Mouse (Mus musculus) activated CD4-positive, CD25-positive, alpha-beta regulatory T cell, adult 4 months (primary cell): ENCODE measurements around the gene Casz1. TPM values are rescaled to one million over a fixed set of nuclear protein-coding genes. Genes with fewer than 3 reads are reported as not detected.

Experiments used
- ATAC-seq: one replicate; pipeline ENCODE4 v1.8.0; 2017
- polyA plus RNA-seq, 2 experiments: library from polyadenylated mRNA; unstranded; fragments of 100-300 nt; shearing (Covaris generic); gene quantifications; one replicate each; pipeline ENCODE4 v1.2.1; 2017

Casz1 gene
- polyA plus RNA-seq, 2 experiments from 2014 or later: 0.56 to 0.75 TPM

- no peak for ATAC-seq
Observed at GRCm38 (mm10) chr4:148846724-148847123, 42.5 kb downstream of the Casz1 start.

- no peak for ATAC-seq
Observed at GRCm38 (mm10) chr4:148847636-148848035, 43.4 kb downstream of the Casz1 start.

GRCm38 (mm10) chr4:148849437-148849836 is 45.2 kb downstream of the Casz1 start:
- no peak for ATAC-seq

- ATAC-seq: no peak
Observed at GRCm38 (mm10) chr4:148853057-148853456, 48.8 kb downstream of the Casz1 start.

GRCm38 (mm10) chr4:148854093-148854492 is 49.9 kb downstream of the Casz1 start:
- no peak for ATAC-seq

GRCm38 (mm10) chr4:148855527-148855926 is 51.3 kb downstream of the Casz1 start:
- ATAC-seq: no peak

GRCm38 (mm10) chr4:148856216-148856615 is 52.0 kb downstream of the Casz1 start:
- ATAC-seq: no peak

GRCm38 (mm10) chr4:148857398-148858084 is 53.3 kb downstream of the Casz1 start:
- ATAC-seq: no peak

- ATAC-seq: no peak
Observed at GRCm38 (mm10) chr4:148858194-148858593, 54.0 kb downstream of the Casz1 start.

GRCm38 (mm10) chr4:148859415-148859814 is 55.2 kb downstream of the Casz1 start:
- ATAC-seq: no peak

- ATAC-seq: no peak
Observed at GRCm38 (mm10) chr4:148859906-148860491, 55.8 kb downstream of the Casz1 start.

- no peak for ATAC-seq
Observed at GRCm38 (mm10) chr4:148860636-148861035, 56.4 kb downstream of the Casz1 start.

GRCm38 (mm10) chr4:148866812-148867470 is 62.7 kb downstream of the Casz1 start:
- ATAC-seq: no peak

GRCm38 (mm10) chr4:148867721-148868397 is 63.6 kb downstream of the Casz1 start:
- no peak for ATAC-seq

GRCm38 (mm10) chr4:148869566-148869965 is 65.3 kb downstream of the Casz1 start:
- no peak for ATAC-seq

- ATAC-seq: no peak
Observed at GRCm38 (mm10) chr4:148870496-148870895, 66.3 kb downstream of the Casz1 start.

- ATAC-seq: no peak
Observed at GRCm38 (mm10) chr4:148871751-148872334, 67.6 kb downstream of the Casz1 start.

GRCm38 (mm10) chr4:148872372-148872771 is 68.1 kb downstream of the Casz1 start:
- ATAC-seq: no peak

GRCm38 (mm10) chr4:148872783-148873182 is 68.6 kb downstream of the Casz1 start:
- no peak for ATAC-seq

GRCm38 (mm10) chr4:148876166-148876565 is 71.9 kb downstream of the Casz1 start:
- ATAC-seq: no peak

- ATAC-seq: no peak
Observed at GRCm38 (mm10) chr4:148876867-148877266, 72.6 kb downstream of the Casz1 start.

GRCm38 (mm10) chr4:148878192-148878983 is 74.2 kb downstream of the Casz1 start:
- no peak for ATAC-seq
